8 mouse cellular contexts compared by ENCODE assay signal in the genomic region with DNA sequence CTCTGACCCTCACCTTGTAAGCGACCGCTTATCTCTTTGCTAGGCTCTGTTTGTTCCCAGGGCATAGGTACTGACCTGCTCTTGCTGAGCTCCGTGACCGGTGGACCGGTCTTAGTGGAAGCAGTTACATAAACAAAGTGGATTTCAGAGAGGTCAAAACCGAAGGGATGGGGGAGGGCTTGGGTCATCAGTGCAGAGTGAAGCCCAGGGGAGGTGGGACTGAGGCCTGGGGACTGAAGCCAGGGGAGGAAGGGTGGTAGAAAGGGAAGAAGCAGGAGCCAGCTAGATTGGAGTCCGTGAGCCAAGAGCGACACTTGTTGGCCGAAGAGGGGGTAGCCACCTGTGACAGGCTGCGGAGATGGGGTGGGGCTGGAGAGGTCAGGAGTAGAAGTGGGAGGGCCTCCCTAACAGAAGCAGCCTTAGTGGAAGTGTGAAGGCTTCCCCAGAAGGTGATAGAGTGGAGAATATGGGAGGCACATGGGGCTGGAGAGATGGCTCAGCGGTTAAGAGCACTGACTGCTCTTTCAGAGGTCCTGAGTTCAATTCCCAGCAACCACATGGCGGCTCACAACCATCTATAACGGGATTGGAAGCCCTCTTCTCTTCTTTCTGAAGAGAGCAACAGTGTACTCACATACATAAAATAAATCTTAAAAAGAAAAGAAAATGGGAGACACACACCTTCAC. TPM values are rescaled to one million over a fixed set of nuclear protein-coding genes. Genes with fewer than 3 reads are reported as not detected.
DNase-seq lines count a peak whose midpoint lies in the region; ATAC-seq and TF ChIP-seq lines count a peak whose summit lies in the region.

No protein-coding gene starts in this region.

- no peak for DNase-seq in cerebellum, adult 2 months
- DNase-seq in cerebellum, adult 11-12 months: no peak
- peak; percentile 73 to 88 for DNase-seq in adrenal gland, adult (ENCODE audit: inconsistent age in 2 of 2, low spot score in 1 of 2)
- DNase-seq in liver: peak; percentile 93
- peak; percentile 79 for DNase-seq in thymus, postnatal 14 days

- H3K9ac ChIP-seq in forebrain, embryonic 15.5 days (replicated peaks): no peak overlapping the region
- H3K9ac ChIP-seq in hindbrain, embryonic 12.5 days: no peak overlapping the region

- H3K27ac ChIP-seq in cerebellum, adult 2 months (ENCODE audit: insufficient read depth, low read length): no peak overlapping the region
- no peak overlapping the region for H3K27ac ChIP-seq in forebrain, embryonic 15.5 days (replicated peaks)
- no peak overlapping the region for H3K27ac ChIP-seq in hindbrain, embryonic 12.5 days

- WGBS in cerebellum, adult 2 months: 63% methylated on average over 13 of the region's 13 CpGs
- WGBS in forebrain, embryonic 15.5 days: 40% methylated on average over 13 of the region's 13 CpGs
- 36% methylated on average over 13 of the region's 13 CpGs for WGBS in hindbrain, embryonic 12.5 days

- H3K36me3 ChIP-seq in forebrain, embryonic 15.5 days: no peaks in the 10 kb centered on the region
- H3K36me3 ChIP-seq in hindbrain, embryonic 12.5 days: no peaks in the 10 kb centered on the region

- H3K4me1 ChIP-seq in cerebellum, adult 2 months (ENCODE audit: control insufficient read depth, insufficient read depth, low read length): no peaks in the 10 kb centered on the region
- H3K4me1 ChIP-seq in forebrain, embryonic 15.5 days: no peaks in the 10 kb centered on the region
- H3K4me1 ChIP-seq in hindbrain, embryonic 12.5 days: no peaks in the 10 kb centered on the region

- no peaks in the 10 kb centered on the region for H3K27me3 ChIP-seq in cerebellum, adult 2 months (ENCODE audit: control insufficient read depth, insufficient read depth, low read length)
- no peaks in the 10 kb centered on the region for H3K27me3 ChIP-seq in forebrain, embryonic 15.5 days
- no peaks in the 10 kb centered on the region for H3K27me3 ChIP-seq in hindbrain, embryonic 12.5 days

- H3K4me2 ChIP-seq in forebrain, embryonic 15.5 days (replicated peaks): no peak overlapping the region
- no peak overlapping the region for H3K4me2 ChIP-seq in hindbrain, embryonic 12.5 days (replicated peaks)

- 0 out of 2 replicates have a peak, but pooled peaks have one; percentile 26 for ATAC-seq in forebrain, embryonic 15.5 days (replicated peaks)
- ATAC-seq in hindbrain, embryonic 12.5 days (ENCODE audit: low FRiP score): 0 out of 2 replicates have a peak, but pooled peaks have one; percentile 11
- peak; percentile 75 for ATAC-seq in monocyte, adult 5-6 weeks (replicated peaks; ENCODE audit: insufficient number of reproducible peaks, low FRiP score, low TSS enrichment, poor library complexity, severe bottlenecking)

- peak; percentile 56 for TF ChIP-seq CTCF in cerebellum, adult 2 months (IDR thresholded peaks at IDR 0.05; ENCODE audit: borderline replicate concordance, insufficient read depth, low read depth, low read length)

- no peaks in the 10 kb centered on the region for H3K9me3 ChIP-seq in forebrain, embryonic 15.5 days
- H3K9me3 ChIP-seq in hindbrain, embryonic 12.5 days (replicated peaks): no peaks in the 10 kb centered on the region

- TF ChIP-seq POLR2A in cerebellum, adult 2 months (IDR thresholded peaks at IDR 0.05; ENCODE audit: borderline replicate concordance, insufficient read depth, low read length): no peak

- H3K4me3 ChIP-seq in cerebellum, adult 2 months (replicated peaks; ENCODE audit: insufficient read depth, low read depth, low read length): no peak overlapping the region
- no peak overlapping the region for H3K4me3 ChIP-seq in forebrain, embryonic 15.5 days
- H3K4me3 ChIP-seq in hindbrain, embryonic 12.5 days: no peak overlapping the region

RNA-seq across cellular contexts. Expression of a gene that starts 22.6 kb away (rescaled TPM):
- polyA plus RNA-seq in cerebellum, adult 2 months (2012; rRNA removed): 10.5 and 10.9 TPM in 2 replicates
- polyA plus RNA-seq in forebrain, embryonic 15.5 days (2015; fragmentation: Nextera tagmentation; extraction: Ambion mirVana): 15.6 and 17.7 TPM in 2 replicates
- polyA plus RNA-seq in hindbrain, embryonic 12.5 days (2016; fragmentation: Nextera tagmentation; extraction: Ambion mirVana): 17.8 and 19.2 TPM in 2 replicates
- total RNA-seq in monocyte, adult 5-6 weeks (2017): 698 to 1,062 TPM (median 980 TPM) in 3 replicates

RNA-seq across cellular contexts. Expression of a gene that starts 36.3 kb away (rescaled TPM):
- polyA plus RNA-seq in cerebellum, adult 2 months (2012; rRNA removed): not detected in 2 replicates
- polyA plus RNA-seq in forebrain, embryonic 15.5 days (2015; fragmentation: Nextera tagmentation; extraction: Ambion mirVana): not detected in 2 replicates
- polyA plus RNA-seq in hindbrain, embryonic 12.5 days (2016; fragmentation: Nextera tagmentation; extraction: Ambion mirVana): not detected in 2 replicates
- total RNA-seq in monocyte, adult 5-6 weeks (2017): not detected in 3 replicates

RNA-seq across cellular contexts. Expression of a gene that starts 36.4 kb away (rescaled TPM):
- polyA plus RNA-seq in cerebellum, adult 2 months (2012; rRNA removed): 37.4 and 37.7 TPM in 2 replicates
- polyA plus RNA-seq in forebrain, embryonic 15.5 days (2015; fragmentation: Nextera tagmentation; extraction: Ambion mirVana): 22.3 and 22.9 TPM in 2 replicates
- polyA plus RNA-seq in hindbrain, embryonic 12.5 days (2016; fragmentation: Nextera tagmentation; extraction: Ambion mirVana): 24.6 and 26.4 TPM in 2 replicates
- total RNA-seq in monocyte, adult 5-6 weeks (2017): 7.9 to 22.0 TPM (median 8.4 TPM) in 3 replicates

RNA-seq across cellular contexts. Expression of a gene that starts 39.0 kb away (rescaled TPM):
- 0.76 and 1.2 TPM in 2 replicates for polyA plus RNA-seq in cerebellum, adult 2 months (2012; rRNA removed)
- polyA plus RNA-seq in forebrain, embryonic 15.5 days (2015; fragmentation: Nextera tagmentation; extraction: Ambion mirVana): 1.3 and 1.6 TPM in 2 replicates
- polyA plus RNA-seq in hindbrain, embryonic 12.5 days (2016; fragmentation: Nextera tagmentation; extraction: Ambion mirVana): 1.8 and 2.4 TPM in 2 replicates
- total RNA-seq in monocyte, adult 5-6 weeks (2017): not detected in 3 replicates

Comparison
In these comparisons a context has a peak if more than half of its experiments do, and no peak if none do; other contexts are left out.
1. DNase-seq: peak in adrenal gland, adult (2 of 2), liver (single experiment) and thymus, postnatal 14 days (single experiment); none in cerebellum, adult 2 months (0 of 2) and cerebellum, adult 11-12 months (single experiment).
2. ATAC-seq: peak in every context shown above with its lines; median percentile 75 in monocyte, adult 5-6 weeks; 26 in forebrain, embryonic 15.5 days; 11 in hindbrain, embryonic 12.5 days.